Mouse (Mus musculus): ENCODE data around the gene C77080.
"Not testable (repeated sequence)": the region's sequence is repeated elsewhere in the genome, so short reads cannot be mapped to it uniquely, and the experiment has no call there.

The C77080 gene

GRCm38 (mm10) chr4:129212486-129212885 lies 48.7 kb downstream of the C77080 start:
- DNase-seq, result not testable (repeated sequence)

- no peak for DNase-seq
Measured at GRCm38 (mm10) chr4:129211461-129211860, 49.7 kb downstream of the C77080 start.

GRCm38 (mm10) chr4:129209504-129209903 lies 51.7 kb downstream of the C77080 start:
- DNase-seq, result no peak

GRCm38 (mm10) chr4:129206792-129207191 lies 54.4 kb downstream of the C77080 start:
- DNase-seq, result no peak

GRCm38 (mm10) chr4:129204655-129205054 lies 56.5 kb downstream of the C77080 start:
- DNase-seq, result no peak

- DNase-seq, result no peak
Measured at GRCm38 (mm10) chr4:129197514-129197913, 63.7 kb downstream of the C77080 start.

- no peak for DNase-seq
Measured at GRCm38 (mm10) chr4:129194280-129194679, 66.9 kb downstream of the C77080 start.

- no peak for DNase-seq
Measured at GRCm38 (mm10) chr4:129191691-129192090, 69.5 kb downstream of the C77080 start.

- DNase-seq, result peak; percentile 38
Measured at GRCm38 (mm10) chr4:129190538-129190937, 70.7 kb downstream of the C77080 start.

- peak; percentile 97 for DNase-seq
Measured at GRCm38 (mm10) chr4:129189542-129190519, 71.4 kb downstream of the C77080 start, which contains the start of the genes S100pbp and Yars. Gene S100pbp, minus strand, starts transcription at chr4:129189727. Gene Yars, plus strand, starts transcription at chr4:129189760.

- peak; percentile 83 for DNase-seq
Measured at GRCm38 (mm10) chr4:129188803-129189541, 72.2 kb downstream of the C77080 start.

- no peak for DNase-seq
Measured at GRCm38 (mm10) chr4:129188041-129188659, 73.1 kb downstream of the C77080 start.

GRCm38 (mm10) chr4:129179560-129179959 lies 81.6 kb downstream of the C77080 start:
- no peak for DNase-seq

GRCm38 (mm10) chr4:129172529-129172928 lies 88.7 kb downstream of the C77080 start:
- DNase-seq, result no peak

Data from cerebellum, adult 9-11 months (tissue).